Mouse (Mus musculus): Measurements from ENCODE around the gene Gm21981.

The Gm21981 gene

DNA sequence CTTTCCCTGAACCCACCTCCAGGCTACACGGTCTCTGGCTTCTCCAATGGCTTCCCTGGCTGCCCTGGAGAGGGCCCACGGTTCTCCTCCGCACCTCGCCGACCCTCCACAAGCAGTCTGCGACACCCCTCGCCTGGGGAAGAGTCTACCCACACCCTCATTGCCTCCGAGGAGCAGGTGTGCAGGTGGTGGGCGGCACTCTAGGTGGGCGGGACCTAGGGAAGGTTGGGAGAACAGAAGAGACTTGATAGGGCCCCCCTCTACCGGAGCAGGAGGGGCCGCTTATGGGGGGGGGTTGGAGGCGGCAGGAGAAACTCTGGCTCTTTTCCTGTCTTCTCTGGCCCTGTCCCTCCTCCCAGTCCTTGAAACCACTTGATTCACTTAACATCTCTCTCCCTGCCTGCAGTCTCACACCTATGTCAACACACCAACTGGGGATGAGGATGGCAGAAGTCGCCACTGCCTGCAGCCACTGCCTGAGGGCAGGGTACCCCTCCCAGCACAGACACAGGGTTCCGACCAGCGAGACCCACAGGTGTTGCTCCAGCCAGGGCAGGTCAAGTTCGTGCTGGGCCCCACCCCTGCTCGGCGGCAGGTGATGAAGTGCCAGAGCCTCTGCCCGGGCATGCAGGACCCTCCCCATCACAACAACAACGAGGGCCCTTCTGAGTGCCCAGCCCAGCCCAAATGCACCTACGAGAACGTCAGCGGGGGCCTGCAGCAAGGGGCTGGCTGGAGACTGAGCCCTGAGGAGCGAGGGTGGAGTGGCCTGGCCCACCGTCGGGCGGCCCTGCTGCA, 8.5 kb upstream of the Gm21981 start:
- no peak for DNase-seq

DNA sequence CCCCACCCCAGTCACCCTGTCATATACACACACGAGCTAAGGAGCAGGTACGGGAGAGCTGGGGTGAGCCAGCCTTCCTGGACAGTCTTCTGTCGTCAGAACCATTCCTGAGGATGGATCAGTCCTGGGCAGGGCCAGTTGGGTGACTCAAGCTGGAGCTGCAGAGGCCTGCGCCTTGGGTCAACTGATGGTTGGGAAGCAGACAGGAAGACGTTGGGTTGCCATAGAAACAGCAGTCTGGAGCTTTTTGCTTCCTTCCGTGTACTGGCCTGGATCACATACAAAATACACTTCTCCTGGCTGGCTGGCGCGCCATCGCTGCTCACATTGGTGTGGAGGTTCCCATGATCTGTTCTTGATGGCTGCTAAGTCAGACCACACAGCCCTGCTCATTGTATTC, 7.5 kb upstream of the Gm21981 start:
- DNase-seq, result no peak

DNA sequence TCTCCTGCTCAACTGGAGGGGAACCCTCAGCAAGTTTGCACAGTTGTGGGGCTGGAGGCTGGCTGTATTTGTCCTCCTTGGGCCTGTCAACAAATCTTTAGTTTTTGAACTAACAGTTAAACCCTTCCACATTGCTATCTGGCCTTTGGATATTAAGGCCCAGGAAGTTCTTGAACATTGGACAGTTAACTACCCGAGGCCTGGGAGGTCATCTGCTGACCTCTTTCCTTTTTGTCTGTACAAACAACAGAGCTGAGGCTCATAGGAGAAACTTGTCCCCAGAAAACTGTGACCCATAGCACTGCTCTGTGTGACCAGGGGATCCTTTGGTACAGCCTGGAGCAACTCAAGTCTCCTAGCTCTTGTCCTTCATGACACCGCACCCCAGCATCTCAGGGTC, 4.8 kb upstream of the Gm21981 start:
- no peak for DNase-seq

DNA sequence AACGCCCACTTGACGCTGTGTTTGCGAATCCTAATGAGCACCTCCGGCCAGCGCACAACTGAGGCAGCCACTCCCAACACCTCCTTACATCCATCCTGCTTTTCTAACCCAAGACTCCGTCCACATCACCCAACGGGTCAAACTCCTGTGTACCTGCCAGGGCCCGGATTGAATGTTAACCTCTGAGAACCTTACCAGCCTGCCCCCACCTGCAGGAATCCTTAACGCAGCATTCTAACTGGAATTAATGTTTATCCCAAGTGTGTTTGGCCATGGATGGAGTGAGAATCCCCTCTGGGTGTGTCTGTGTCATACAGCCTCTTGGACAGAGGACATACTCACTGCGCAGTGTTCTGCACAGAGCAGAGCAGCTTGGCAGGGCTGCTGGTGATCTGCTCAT, 3.9 kb upstream of the Gm21981 start:
- no peak for DNase-seq

DNA sequence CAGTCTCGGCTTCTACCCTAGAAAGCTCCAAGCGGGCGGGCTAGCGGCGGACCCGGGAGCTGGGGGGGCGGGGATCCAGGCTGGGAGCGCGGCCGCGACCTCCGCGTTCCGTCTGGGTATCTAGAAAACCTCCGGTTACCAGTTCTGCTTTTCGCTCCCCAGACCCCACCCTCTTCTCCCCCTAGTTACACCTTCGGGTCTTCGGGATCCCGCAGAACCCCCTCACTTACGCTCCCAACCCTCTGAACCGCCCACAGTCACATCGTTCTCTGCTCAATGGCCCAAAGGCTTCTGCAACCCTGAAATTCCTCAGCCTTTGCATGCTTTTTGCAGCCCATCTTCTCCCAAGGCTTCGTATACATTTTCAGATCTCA, 1.1 kb upstream of the Gm21981 start:
- DNase-seq, result no peak

DNA sequence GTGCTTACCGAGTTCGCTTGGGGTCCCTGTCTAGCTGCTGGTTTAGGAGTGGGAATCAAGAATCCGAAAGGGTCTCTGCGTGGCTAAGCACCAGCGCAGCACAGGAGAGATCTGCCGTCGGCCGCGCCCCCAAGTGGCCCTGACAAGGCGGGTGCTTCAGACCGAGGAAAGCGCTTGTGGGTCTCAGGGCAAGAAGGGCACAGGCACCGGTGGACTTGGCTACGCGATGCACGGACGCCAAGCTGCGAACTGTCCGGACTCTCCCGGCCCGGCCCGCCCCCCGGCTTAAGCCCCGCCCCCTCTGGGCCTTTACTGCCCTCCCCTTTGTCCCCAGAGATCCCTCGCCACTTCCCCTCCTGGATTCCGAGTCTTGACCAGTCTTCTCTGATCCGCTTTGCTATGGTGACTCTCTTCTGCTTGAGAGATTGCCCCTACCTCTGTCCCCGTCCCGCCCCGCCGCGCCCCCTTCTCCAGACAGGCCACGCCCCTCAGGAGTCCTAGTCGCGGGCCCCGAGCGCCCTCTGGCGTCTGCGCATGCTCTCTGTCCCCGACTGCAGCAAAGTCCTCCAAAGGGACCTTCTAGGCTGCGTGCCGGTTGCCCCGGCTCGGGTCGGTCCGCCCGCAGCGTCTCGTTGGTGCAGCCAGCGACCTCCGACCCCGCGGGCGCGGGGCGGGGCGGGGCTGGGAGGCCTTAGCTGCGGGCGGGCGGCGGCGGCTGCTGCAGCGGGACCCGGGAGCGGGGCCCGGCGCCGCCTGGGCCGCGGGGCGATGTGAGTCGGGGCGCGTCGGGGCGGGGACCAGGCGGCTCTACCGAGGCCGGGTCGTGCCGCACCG, 465 bp upstream of the Gm21981 start, which contains the start of gene Prickle4:
Gene Prickle4, minus strand, starts transcription at position 234 of the 834 bp plus-strand sequence.
- peak; percentile 97 for DNase-seq

DNA sequence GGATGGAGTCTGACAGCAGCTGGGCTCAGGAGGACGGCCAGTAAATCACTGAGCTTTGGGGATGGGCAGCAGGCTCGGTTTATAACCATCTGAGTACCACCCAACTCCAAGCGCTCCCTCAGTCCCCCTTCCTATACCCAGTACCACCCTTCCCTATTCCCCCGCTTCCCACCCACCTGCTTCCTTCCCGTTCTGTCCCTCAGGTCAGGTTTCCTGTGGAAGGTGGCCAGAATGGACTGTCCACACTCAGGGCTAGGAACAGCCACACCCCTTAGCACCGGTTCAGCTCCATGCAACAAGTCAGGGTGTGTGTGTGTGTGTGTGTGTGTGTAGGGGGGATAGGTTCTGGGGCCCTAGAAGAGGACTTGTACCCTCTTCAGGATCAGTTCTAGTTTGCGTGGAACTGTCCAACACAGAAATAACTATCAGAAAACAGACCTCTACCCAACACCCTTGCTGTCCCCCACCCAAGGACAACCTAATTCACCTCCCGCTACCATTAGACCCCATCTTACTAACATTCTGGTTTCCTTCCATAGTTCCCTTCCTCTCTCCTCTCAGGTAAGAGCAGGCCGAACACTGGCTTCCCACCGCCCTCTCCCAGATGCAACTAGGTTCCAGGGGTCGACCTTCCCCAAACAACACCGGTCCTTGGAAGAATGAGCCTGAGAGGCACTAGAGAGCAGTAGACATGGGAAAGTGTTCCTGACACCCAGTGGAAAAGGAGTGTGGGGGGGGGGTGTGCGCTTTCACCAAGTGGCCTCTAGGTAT, 399 bp downstream of the Gm21981 start:
- no peak for DNase-seq

DNA sequence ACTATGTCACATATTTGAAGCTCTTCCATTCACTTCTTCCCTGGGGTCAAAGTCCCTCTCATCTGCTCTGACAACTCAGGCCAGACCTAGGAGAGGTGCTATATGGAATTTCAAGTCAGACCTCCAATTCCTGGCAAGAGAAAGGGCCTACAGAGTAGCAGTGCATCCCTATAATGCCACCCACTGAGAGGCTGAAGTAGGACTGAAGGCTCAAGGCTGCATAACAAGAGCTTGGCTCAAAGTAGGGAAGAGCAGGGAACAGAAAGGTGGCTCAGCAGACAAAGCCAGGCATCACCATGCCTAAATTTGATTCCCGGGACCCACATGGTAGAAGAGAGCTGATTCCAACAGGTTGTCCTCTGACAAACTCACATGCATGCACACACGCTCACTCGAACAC, 2.6 kb downstream of the Gm21981 start:
- DNase-seq, result no peak

DNA sequence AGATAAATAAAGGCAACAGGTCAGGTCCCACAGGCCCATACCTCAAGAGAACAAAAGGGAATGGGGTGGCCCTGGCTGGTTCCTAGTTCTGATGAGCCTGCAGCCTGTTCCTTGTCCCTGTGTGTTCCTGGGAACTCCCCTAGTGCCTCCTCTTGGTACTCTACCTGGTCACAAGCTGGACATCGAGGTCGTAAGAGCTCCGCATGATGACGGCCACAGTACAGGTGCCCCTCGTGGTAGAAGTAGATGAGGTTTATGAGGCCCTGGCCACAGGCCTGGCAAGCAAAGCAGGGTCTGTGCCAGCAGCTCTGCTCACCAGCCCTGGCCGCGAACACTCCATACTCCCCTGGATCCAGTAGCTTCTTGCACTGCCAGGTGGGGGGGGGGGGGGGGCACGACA, 4.4 kb downstream of the Gm21981 start:
- no peak for DNase-seq

DNA sequence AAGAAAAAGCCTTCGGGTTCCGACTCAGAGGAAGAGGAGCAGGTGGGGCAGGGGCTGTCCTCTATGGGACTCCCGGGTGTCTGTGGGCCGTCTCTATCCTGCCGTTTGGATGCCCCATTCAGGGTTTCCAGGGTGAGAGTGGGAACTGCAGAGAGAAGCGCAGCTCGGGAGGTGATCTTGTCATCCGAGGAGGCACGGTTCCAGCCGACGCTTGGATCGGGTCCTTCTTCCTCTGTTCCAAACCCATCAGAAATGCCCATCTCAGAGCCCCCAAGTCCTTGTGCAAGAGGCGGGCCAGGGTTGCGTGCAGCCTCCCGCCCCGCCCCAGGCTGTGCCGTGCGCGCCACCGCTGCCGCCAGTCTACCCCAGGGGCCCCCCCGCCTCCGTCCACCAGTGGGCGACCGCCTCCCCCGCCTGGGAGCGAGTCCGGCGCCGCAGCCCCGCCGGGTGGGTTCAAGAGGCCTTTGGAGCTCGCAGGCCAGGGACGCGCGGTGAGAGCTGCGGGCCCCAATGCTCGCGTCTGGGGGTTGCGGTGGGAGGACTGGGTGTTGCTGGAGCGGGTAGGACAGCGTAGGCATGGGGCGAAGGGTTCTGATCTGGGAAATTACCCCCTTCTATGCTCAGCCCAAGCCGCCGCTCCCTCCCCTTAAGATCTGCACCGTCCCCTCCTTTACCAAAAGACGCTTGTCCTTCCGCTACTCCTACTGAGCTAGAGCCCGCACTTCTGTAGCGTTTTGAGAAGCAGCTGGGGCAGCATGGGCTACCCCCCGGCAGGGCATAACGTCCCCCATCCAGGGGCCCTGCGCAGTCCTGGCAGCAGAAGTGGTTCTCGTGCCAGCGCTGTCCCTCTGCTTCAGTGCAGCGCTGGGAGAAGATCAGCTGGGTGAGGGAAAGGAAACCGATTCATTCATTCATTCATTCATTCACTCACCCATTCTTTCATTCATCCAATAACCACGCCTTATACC, 5.4 kb downstream of the Gm21981 start, which contains the start of gene Frs3:
Gene Frs3, plus strand, starts transcription at position 423 of the 968 bp plus-strand sequence.
- DNase-seq, result peak; percentile 57

DNA sequence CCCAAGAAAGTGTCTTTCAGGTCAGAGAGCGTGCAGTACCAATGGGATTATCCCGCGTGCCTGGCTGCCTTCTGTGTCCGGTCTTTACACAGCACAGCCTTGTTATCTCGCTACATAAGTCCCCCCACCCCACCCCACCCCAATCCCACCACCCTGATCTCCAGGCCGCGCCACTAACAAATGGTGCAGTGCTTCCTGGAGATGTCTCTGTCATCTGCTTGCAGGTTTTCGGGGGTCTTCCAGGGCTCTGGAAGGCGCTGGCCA, 6.0 kb downstream of the Gm21981 start, which contains the start of gene Tomm6:
Gene Tomm6, minus strand, starts transcription at position 43 of the 264 bp plus-strand sequence.
- DNase-seq, result no peak

DNA sequence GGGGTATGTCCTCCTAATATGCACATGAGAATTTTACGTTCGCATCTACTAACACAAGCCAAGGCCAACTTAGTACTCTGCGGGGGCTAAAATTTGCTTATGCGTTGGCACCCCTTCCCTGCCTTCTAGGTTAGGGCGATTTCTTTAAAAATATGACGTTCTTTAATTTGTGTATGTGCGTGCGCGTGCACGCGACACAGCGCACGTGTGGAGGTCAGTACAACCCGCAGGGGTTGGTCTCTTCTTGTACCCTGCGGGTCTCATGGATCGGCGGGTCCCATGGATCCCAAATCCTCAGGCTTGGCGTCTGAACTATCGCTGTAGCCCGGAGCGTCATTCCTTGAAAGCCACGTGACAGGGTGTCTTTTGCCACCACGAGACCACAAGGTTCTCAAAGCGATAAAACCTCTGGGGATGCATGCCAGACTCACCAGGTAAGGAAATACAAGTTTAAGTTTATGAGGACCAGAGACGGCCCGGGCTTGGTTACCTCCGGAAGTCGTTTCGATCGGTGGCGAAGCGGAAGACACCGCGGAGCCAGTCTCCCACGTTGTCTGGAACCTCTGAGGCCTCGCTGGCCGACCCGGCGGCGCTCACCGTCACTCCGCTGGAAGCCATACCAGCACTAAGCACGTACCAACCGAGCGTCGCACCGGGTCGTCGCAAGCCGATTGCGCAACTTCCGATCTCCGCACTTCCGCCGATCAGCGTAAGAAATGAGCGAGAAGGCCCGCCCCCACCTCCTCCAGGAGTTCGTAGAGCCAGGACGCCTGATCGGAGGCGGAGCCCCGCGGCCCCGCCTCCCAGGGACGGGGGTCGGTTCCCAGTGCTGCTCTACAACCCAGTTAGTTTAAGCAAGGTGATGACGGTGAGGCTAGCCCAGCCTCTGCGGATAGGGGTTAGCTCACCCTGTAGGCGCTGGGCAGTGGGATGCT, 6.6 kb downstream of the Gm21981 start:
- DNase-seq, result peak; percentile 92

DNA sequence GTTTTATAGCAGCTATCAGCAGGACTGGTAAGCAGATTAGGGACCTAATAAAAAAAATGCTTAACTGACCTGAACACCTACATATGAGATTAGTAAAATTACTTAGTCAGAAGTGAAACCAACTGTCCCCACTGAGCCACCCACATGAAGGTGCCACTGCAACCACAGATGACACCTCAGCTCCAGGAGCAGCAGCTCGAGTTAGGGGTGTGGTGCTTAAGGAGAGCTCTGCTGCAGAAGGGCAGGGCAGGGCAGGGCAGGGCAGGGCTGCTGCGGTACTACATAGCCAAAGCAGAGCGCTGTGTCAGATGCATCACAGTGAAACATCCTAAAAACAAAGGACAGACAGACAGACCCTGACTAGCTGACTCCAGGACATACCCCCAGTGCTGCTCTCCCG, 11.4 kb downstream of the Gm21981 start:
- DNase-seq, result no peak

DNA sequence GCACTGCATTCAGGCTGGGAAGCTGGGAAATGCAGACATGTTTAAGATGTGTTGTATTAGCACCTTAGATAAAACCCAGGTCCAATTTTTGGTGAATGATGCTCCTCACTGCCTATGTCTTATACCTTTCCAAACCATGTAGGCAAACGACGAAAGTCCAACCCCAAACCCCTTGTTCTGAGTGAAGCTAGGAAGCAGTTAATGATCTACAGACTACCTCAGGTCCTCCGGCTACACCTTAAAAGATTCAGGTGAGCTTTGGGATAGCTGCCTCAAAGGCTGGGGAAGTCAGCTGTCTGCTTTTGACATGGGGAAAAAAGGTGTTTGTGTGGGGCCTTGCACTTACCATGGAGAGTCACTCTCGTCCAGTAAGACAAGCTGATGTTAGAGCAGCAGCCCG, 15.6 kb downstream of the Gm21981 start:
- no peak for DNase-seq

DNA sequence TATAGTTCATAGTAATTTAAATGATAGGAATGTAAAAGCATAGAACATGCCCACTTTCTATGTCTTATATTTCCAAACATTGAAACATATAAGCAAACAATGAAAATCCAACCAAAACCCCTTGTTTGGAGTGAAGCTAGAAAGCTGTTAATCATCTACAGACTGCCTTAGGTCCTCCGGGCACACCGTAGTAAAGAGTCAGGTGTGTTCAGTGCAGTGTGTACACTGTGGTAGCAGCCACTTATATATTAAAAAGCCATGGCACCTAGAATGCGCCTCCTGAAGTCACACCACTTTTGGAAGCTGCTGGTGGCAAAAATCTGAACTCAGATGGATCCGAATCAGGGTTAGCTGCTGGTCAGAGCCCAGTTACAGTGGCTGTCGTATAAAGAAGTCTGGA, 16.0 kb downstream of the Gm21981 start:
- DNase-seq, result no peak

DNA sequence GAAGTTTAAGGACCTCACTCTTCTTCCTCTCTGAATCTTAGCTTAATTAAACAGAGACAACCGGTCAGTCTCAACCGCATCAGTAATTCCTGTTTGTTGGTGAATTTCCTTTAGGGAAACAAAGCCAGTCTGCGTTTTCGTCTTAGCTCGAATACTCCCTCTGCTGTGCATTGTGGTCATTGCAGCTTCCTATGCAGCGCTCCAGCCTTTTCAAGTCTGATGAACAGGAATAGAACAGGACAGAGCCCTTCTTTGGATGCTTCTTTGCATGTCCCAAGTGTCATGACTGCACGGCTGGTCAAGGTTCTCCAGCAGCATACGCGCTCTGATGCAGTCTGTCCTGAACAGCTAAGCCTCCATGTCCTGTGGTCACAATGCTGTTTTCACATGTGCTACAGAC, 17.7 kb downstream of the Gm21981 start:
- peak; percentile 50 for DNase-seq

DNA sequence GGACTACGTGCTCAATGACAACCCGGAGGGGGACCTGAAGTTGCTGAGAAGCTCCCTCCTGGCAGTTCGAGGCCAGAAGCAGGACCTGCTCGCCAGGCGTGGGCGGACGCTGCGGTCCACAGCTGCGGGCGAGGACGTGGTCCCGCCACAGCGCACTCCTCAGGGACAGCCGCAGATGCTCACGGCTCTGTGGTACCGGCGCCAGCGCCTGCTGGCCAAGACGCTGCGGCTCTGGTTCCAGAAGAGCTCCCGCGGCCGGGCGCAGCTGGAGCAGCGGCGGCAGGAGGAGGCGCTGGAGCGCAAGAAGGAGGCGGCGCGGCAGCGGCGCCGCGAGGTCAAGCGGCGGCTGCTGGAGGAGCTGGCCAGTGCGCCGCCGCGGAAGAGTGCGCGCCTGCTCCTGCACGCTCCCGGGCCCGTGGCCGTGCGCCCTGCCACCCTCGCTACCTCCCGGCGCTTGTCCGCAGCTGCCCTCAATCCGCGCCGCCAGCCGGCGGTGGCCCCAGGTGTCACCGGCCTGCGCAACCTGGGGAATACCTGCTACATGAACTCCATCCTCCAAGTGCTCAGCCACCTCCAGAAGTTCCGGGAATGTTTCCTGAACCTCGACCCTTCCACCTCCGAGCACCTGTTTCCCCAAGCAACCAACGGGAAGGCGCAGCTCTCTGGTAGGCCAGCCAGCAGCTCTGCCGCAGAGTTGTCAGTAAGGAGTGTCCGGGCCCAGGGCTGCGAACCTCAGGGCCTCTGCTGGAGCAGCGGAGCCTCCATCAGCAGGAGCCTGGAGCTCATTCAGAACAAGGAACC, 21.7 kb downstream of the Gm21981 start:
- no peak for DNase-seq

DNA sequence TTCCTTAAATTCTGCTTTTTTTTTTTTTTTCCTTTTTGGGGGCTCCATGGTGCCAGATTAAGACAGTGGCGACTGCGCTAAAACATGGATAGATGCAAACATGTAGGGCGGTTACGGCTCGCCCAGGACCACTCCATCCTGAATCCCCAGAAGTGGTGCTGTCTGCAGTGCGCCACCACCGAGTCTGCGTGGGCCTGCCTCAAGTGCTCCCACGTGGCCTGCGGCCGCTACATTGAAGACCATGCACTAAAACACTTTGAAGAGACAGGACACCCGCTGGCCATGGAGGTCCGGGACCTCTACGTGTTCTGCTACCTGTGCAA, 22.3 kb downstream of the Gm21981 start:
- DNase-seq, result no peak

DNA sequence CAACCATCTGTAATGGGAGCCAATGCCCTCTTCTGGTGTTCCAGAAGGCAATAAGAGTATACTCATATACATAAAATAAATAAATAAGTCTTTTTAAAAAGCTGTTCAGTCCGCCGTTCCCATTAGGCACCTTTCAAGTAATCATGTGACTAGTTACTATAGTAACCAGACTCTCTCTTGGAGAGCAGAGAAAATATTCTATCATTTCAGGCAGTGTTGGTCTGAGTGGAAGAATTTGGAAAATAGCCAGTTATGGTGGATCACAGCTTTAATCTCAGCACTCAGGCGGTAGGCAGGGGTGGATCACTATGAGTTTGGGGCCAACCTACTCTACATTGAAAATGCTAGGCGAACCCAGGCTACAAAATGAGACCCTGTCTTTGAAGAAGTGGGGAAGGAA, 25.1 kb downstream of the Gm21981 start:
- no peak for DNase-seq

DNA sequence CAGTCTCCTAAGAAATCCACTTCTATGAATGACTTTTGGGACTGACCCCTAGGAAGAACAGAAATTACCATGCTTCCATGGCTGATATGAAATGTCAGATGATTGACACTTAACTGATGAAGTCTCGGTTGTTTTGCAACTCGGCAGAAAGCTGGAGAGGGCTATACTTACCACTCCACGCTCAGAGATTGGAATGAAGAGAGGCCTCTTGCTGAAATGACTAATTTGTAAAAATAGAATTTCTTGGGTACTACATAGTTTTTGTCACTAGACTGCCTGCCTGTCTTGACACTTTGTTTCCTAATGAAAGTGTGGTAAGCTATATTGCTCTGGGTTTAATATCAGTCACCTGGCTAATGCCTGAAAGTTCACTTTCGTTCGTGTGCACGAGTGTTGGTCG, 29.8 kb downstream of the Gm21981 start:
- DNase-seq, result no peak
